Mouse (Mus musculus): ENCODE results near the gene Arap1. TPM values are rescaled to one million over a fixed set of nuclear protein-coding genes. Genes with fewer than 3 reads are reported as not detected.

Gene Arap1
- polyA plus RNA-seq, 1 experiment: 16.3 TPM

DNA sequence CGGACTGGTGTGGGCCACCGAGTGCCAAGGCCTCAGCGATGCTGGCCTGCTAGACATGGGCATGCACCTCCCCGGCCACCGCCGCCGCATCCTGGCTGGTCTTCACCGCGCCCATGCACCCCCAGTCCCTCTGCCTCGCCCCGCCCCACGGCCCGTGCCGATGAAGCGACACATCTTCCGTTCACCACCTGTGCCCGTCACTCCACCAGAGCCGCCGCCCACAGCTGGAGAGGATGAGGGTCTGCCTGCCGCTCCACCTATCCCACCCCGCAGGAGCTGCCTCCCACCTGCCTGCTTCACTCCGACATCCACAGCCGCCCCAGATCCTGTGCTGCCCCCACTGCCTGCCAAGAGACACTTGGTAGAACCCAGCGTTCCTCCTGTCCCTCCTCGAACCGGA lies 25.2 kb downstream of the Arap1 start:
- TF ChIP-seq CTCF (IDR thresholded peaks at IDR 0.05; ENCODE audit: extremely low read depth, insufficient read depth, low read length) (no peak), POLR2A (IDR thresholded peaks at IDR 0.05; ENCODE audit: extremely low read depth, insufficient read depth, low read length) (no peak)
- Histone ChIP-seq H3K4me1 (ENCODE audit: control insufficient read depth, insufficient read depth, low read length) (no peaks in the 10 kb centered on the region), H3K4me3 (ENCODE audit: insufficient read depth, low read length) (no peak overlapping the region), H3K27ac (ENCODE audit: insufficient read depth, low read length) (no peak overlapping the region)

DNA sequence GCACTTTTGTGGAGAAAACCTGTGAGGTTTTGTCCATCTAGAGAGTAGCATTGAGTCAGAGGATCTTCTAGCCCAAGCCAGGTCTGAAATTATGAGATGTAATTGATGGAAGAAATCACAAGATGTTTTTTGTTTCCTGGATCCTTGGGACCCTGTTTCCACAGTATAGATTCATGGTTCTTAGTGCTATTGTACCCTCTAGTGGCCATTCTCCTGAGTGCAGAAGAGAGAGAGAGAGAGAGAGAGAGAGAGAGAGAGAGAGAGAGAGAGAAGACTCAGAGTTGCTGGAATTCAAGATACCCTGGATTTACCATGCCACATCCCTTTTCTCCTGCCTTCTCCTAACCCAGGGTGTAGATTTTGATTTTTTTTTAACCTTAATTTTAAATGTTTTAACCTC lies 26.3 kb downstream of the Arap1 start:
- Histone ChIP-seq H3K4me3 (ENCODE audit: insufficient read depth, low read length) (no peak overlapping the region), H3K4me1 (ENCODE audit: control insufficient read depth, insufficient read depth, low read length) (no peaks in the 10 kb centered on the region), H3K27ac (ENCODE audit: insufficient read depth, low read length) (no peak overlapping the region)
- TF ChIP-seq POLR2A (IDR thresholded peaks at IDR 0.05; ENCODE audit: extremely low read depth, insufficient read depth, low read length): no peak
- TF ChIP-seq CTCF (IDR thresholded peaks at IDR 0.05; ENCODE audit: extremely low read depth, insufficient read depth, low read length): peak; percentile 12; the same call in 1 of the 2 replicates

DNA sequence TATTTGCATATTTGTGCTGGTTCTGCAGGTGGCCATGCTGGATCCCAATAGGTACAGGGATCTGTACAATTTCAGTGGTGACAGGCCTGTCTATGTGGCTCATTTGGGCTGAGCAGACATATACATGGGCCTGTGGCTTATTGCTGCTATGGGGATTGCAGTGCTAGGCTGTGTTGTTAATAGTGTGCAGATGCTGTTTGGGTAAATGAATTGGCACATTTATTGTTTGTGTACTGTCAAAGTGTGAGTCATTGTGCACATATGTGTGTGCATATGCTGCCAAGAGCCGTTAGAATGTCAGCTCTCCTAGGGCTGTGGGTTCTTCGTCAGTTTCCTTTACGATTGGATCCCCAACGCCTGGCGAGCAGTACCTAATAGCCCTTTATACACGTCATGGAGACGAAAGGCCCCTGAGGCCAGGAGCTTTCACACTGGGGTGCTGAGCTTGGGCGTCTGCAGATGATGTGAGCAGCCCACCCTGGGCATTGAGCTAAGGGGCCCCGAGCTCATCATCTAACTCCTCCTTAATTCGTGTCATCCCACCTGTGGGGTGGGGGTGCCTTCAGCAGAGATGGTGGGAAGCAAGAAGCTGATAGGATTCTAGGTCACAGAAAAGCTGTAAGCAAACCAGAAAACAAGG lies 29.0 kb downstream of the Arap1 start:
- Histone ChIP-seq H3K27ac (ENCODE audit: insufficient read depth, low read length) (no peak overlapping the region), H3K4me3 (ENCODE audit: insufficient read depth, low read length) (no peak overlapping the region), H3K4me1 (ENCODE audit: control insufficient read depth, insufficient read depth, low read length) (no peaks in the 10 kb centered on the region)
- no peak for TF ChIP-seq POLR2A (IDR thresholded peaks at IDR 0.05; ENCODE audit: extremely low read depth, insufficient read depth, low read length)
- no peak for TF ChIP-seq CTCF (IDR thresholded peaks at IDR 0.05; ENCODE audit: extremely low read depth, insufficient read depth, low read length)

DNA sequence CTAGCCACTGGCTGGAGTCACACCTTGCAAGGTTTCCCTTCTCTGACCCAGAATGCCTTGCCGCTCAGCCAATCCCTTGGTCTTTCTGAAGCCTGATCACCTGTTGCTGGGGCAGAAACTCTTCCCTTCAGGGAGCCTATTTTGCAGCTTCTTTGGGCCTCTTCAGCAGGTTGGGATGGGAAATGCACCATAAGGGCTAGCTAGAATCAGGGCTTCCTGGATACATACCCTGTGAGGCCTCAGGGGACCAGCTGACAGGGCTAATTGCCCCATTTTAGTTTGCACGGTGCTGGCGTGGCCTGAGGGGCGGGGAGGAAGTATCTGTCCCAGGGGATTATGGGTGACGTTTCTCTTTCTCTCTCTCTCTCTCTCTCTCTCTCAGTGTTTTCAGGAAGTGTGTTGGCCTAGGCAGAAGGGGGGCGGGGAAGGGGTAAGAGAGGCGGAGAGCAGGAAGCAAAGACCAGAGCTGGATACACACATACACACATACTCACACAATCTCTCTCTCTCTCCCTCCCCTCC lies 29.9 kb downstream of the Arap1 start:
- no peak overlapping the region for H3K27ac ChIP-seq (ENCODE audit: insufficient read depth, low read length)
- no peak overlapping the region for H3K4me3 ChIP-seq (ENCODE audit: insufficient read depth, low read length)
- TF ChIP-seq CTCF (IDR thresholded peaks at IDR 0.05; ENCODE audit: extremely low read depth, insufficient read depth, low read length) (no peak), POLR2A (IDR thresholded peaks at IDR 0.05; ENCODE audit: extremely low read depth, insufficient read depth, low read length) (no peak)
- no peaks in the 10 kb centered on the region for H3K4me1 ChIP-seq (ENCODE audit: control insufficient read depth, insufficient read depth, low read length)

DNA sequence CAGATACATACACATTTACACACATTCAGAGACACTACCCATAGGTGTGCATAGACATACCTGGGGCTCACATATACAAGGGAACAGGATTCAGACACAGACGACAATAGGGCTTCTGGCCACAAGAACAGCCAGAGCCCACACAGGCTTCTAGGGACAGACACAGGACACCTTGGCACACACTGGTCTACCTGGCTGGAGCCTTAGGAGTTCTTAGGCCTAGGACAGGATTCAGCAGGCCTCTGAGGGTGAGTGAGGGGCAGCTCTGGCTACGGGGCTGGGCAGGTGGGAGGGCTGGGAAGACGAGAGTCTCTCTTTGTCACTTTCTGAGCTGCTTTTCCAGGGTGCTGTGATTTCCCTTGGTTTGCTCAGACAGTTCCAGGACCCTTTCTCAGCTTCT lies 30.4 kb downstream of the Arap1 start:
- no peaks in the 10 kb centered on the region for H3K4me1 ChIP-seq (ENCODE audit: control insufficient read depth, insufficient read depth, low read length)
- H3K4me3 ChIP-seq (ENCODE audit: insufficient read depth, low read length): no peak overlapping the region; the same call in 1 of the 2 replicates
- TF ChIP-seq CTCF (IDR thresholded peaks at IDR 0.05; ENCODE audit: extremely low read depth, insufficient read depth, low read length): no peak
- TF ChIP-seq POLR2A (IDR thresholded peaks at IDR 0.05; ENCODE audit: extremely low read depth, insufficient read depth, low read length): no peak
- no peak overlapping the region for H3K27ac ChIP-seq (ENCODE audit: insufficient read depth, low read length)

DNA sequence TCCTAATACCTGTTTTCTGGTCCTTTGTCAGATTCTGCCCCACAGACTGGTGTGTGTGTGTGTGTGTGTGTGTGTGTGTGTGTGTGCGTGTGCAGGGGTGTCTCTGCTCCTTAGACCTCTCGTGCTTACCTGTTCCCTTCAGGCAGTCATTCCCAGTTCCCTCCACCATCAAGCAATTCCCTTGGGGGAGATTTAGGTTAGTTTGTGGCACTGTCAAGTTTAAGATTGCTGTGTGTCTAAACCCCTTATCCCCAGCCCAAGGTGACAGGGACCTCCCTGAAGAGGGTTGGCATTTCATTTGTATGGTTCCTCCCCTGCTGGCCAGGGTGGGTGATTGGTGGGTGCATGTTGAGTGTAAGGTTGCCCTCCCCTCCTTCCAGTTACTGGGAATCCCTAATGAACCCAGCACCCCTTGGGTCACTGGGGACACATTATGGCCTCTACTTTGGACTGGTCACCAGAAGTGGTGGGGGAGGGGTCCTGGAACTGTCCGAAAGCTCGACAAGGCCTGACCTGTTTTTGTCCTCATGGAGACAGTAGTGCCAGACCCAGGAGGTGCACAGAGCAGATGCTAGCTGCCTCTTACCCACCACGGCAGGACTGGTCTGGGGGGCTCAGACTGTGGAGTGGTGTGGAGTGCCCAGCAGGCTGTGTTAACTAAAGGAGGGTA lies 31.1 kb downstream of the Arap1 start:
- H3K27ac ChIP-seq (ENCODE audit: insufficient read depth, low read length): no peak overlapping the region
- no peak for TF ChIP-seq POLR2A (IDR thresholded peaks at IDR 0.05; ENCODE audit: extremely low read depth, insufficient read depth, low read length)
- no peak for TF ChIP-seq CTCF (IDR thresholded peaks at IDR 0.05; ENCODE audit: extremely low read depth, insufficient read depth, low read length)
- no peak overlapping the region for H3K4me3 ChIP-seq (ENCODE audit: insufficient read depth, low read length)
- no peaks in the 10 kb centered on the region for H3K4me1 ChIP-seq (ENCODE audit: control insufficient read depth, insufficient read depth, low read length)

DNA sequence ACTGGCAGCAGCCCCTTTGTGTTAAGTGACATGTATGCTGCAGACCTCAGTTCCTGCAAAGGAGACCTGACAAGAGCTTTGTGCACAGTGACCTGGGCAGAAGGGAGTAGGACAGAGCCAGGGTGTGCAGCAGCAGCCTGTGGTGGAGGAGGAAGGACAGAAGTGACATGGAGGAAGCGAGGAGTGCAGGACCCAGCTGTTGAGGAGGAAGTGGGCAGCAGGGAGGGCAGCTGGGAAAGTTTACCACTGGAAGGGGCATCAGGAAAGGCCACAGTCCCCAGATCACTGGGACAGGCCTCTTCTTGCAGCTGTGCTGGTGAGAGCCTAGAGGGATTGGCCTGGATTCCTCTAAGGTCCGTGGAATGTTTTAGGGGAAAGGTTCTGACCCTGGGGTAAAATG lies 31.9 kb downstream of the Arap1 start:
- no peak overlapping the region for H3K27ac ChIP-seq (ENCODE audit: insufficient read depth, low read length)
- H3K4me3 ChIP-seq (ENCODE audit: insufficient read depth, low read length): no peak overlapping the region
- no peaks in the 10 kb centered on the region for H3K4me1 ChIP-seq (ENCODE audit: control insufficient read depth, insufficient read depth, low read length)
- TF ChIP-seq POLR2A (IDR thresholded peaks at IDR 0.05; ENCODE audit: extremely low read depth, insufficient read depth, low read length): no peak
- TF ChIP-seq CTCF (IDR thresholded peaks at IDR 0.05; ENCODE audit: extremely low read depth, insufficient read depth, low read length): no peak

DNA sequence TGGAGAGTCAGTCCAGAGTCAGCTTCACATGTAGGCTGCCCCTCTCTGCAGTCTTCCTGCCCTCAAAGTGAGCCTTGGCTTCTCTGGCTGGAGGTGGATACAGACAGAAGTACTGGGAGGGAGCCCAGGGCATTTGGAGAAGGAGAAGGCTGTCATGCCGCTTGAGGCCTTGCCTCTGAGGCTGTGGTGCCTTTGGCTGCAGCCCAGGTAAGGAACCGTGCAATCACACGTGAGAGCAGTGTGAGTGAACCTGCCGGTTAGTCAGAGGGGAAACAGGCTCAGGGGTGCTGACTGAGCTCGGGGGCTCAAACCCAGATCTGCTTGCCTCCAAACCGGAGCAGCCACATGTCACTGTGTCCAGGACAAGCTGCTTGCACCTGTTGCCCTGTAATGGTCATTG lies 33.6 kb downstream of the Arap1 start:
- no peak for TF ChIP-seq POLR2A (IDR thresholded peaks at IDR 0.05; ENCODE audit: extremely low read depth, insufficient read depth, low read length)
- no peak for TF ChIP-seq CTCF (IDR thresholded peaks at IDR 0.05; ENCODE audit: extremely low read depth, insufficient read depth, low read length)
- Histone ChIP-seq H3K27ac (ENCODE audit: insufficient read depth, low read length) (no peak overlapping the region), H3K4me1 (ENCODE audit: control insufficient read depth, insufficient read depth, low read length) (no peaks in the 10 kb centered on the region), H3K4me3 (ENCODE audit: insufficient read depth, low read length) (no peak overlapping the region)

DNA sequence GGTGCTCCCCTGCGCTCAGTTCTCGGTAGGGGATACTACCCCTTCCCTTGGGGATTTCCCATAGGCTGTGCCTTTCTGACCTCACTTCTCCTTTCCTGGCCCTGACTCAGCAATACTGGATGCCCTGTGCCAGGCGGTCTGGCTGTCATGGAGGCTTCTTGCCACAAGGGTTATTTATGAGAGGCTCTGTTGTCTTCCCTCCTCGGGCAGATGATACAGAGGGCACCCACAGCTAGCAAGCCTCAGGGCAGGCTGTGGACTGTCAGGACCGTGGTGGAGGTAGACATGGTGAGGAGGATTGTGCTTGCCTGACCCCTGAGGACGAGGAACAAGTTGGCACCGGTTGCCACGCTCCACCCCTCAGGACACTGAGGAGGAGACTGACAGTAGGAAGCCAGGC lies 34.5 kb downstream of the Arap1 start:
- TF ChIP-seq CTCF (IDR thresholded peaks at IDR 0.05; ENCODE audit: extremely low read depth, insufficient read depth, low read length) (no peak), POLR2A (IDR thresholded peaks at IDR 0.05; ENCODE audit: extremely low read depth, insufficient read depth, low read length) (no peak)
- Histone ChIP-seq H3K4me1 (ENCODE audit: control insufficient read depth, insufficient read depth, low read length) (no peaks in the 10 kb centered on the region), H3K4me3 (ENCODE audit: insufficient read depth, low read length) (no peak overlapping the region), H3K27ac (ENCODE audit: insufficient read depth, low read length) (no peak overlapping the region)

DNA sequence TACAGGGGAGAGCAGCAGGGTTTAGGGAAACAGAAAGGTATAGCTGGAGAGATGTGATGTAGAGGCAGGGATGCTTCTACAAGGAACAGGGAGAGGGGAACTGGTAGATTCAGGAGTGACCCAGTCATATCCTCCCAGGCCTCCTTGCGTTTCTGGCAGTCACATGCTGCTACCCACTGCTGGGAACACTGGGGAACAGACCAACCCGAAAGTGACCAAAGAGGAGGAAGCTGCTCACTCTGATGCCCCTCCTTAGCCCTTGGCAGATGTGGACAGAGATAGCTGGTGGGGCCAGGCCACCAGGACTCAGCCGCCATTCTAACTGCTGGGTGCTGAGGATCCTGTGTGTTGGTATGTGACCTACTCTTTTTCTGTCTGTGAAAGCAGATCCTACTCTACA lies 35.9 kb downstream of the Arap1 start:
- H3K4me3 ChIP-seq (ENCODE audit: insufficient read depth, low read length): no peak overlapping the region
- no peak overlapping the region for H3K27ac ChIP-seq (ENCODE audit: insufficient read depth, low read length)
- H3K4me1 ChIP-seq (ENCODE audit: control insufficient read depth, insufficient read depth, low read length): no peaks in the 10 kb centered on the region
- TF ChIP-seq POLR2A (IDR thresholded peaks at IDR 0.05; ENCODE audit: extremely low read depth, insufficient read depth, low read length): no peak
- TF ChIP-seq CTCF (IDR thresholded peaks at IDR 0.05; ENCODE audit: extremely low read depth, insufficient read depth, low read length): no peak
